Mouse (Mus musculus) myocyte (in vitro differentiated cells): ENCODE measurements around the gene Ucp3.

Source experiments
- MAX ChIP-seq: IDR thresholded peaks from one replicate; pipeline ENCODE4 v1.6.1; 2011; ENCODE audit warnings: low read depth, mild to moderate bottlenecking, control low read depth
- MYOD1 ChIP-seq, 3 experiments: IDR thresholded peaks; one replicate each; pipeline ENCODE4 v1.6.1; 2011; ENCODE audit warnings: control low read depth in 2 of 3, low read depth in 2 of 3, mild to moderate bottlenecking in 2 of 3, moderate library complexity in 1 of 3; ENCODE audit not compliant: insufficient read length in 2 of 3, control insufficient read depth in 1 of 3
- POLR2A ChIP-seq: IDR thresholded peaks from one replicate; pipeline ENCODE4 v1.6.1; 2011; ENCODE audit warnings: low read depth, mild to moderate bottlenecking, control low read depth, moderate library complexity; ENCODE audit not compliant: insufficient read length
- USF1 ChIP-seq: IDR thresholded peaks from one replicate; pipeline ENCODE4 v1.6.1; 2011; ENCODE audit warnings: low read depth, mild to moderate bottlenecking, control low read depth, moderate library complexity

- TF ChIP-seq MAX (no peak), USF1 (no peak), POLR2A (no peak), MYOD1 (IDR thresholded peaks at IDR 0.05; ENCODE audit: control insufficient read depth in 1 of 3, insufficient read length in 2 of 3, low read depth in 2 of 3) (no peak)
Measured at GRCm38 (mm10) chr7:100448530-100448929, 24.3 kb upstream of the Ucp3 start.
